8 mouse cellular contexts compared by ENCODE assay signal in genomic region chr11:101785143-101785851, GRCm38 (mm10). TPM values are rescaled to one million over a fixed set of nuclear protein-coding genes. Genes with fewer than 3 reads are reported as not detected.
A peak's percentile ranks its signal among the peaks of the same experiment; 100 is the strongest.
DNase-seq lines count a peak whose midpoint lies in the region; ATAC-seq and TF ChIP-seq lines count a peak whose summit lies in the region.

TSS of gene Etv4 (minus strand) at chr11:101785371.

- H3K4me2 ChIP-seq in CH12.LX (ENCODE audit: insufficient read depth, low read depth, poor library complexity, severe bottlenecking), result peak within 1 kb of the TSS; percentile 96
- H3K4me2 ChIP-seq in forebrain, embryonic 14.5 days (ENCODE audit: low read length), result peak within 1 kb of the TSS; percentile 90
- H3K4me2 ChIP-seq in neural tube, embryonic 15.5 days, result peak within 1 kb of the TSS; percentile 100

- TF ChIP-seq EP300 in CH12.LX (IDR thresholded peaks at IDR 0.05; ENCODE audit: low read length), result no peak

- no peaks in the 10 kb centered on the region for H3K79me2 ChIP-seq in CH12.LX (replicated peaks; ENCODE audit: control insufficient read depth, extremely low read depth, insufficient read depth, poor library complexity, severe bottlenecking)

- WGBS in forebrain, embryonic 14.5 days, result under 1% methylated on average over 35 of the region's 35 CpGs
- under 1% methylated on average over 35 of the region's 35 CpGs for WGBS in neural tube, embryonic 15.5 days

- ATAC-seq in forebrain, embryonic 14.5 days, result peak; percentile 97
- ATAC-seq in neural tube, embryonic 15.5 days (ENCODE audit: low FRiP score), result peak; percentile 93

- TF ChIP-seq POLR2A in CH12.LX (IDR thresholded peaks at IDR 0.05; ENCODE audit: low read depth, low read length), result peak; percentile 68

- TF ChIP-seq RAD21 in CH12.LX (IDR thresholded peaks at IDR 0.05; ENCODE audit: low read depth, low read length), result no peak

- dilution Hi-C loops in CH12.LX (cut with MboI; ENCODE audit: extremely low pct_ligation_motif_present, extremely low pct_unique_long_range_greater_than_20kb, low sequenced_read_pairs), result no loop called here

- no peak for TF ChIP-seq CTCF in CH12.LX (conservative IDR thresholded peaks at IDR 0.05 in 1 of 2, IDR thresholded peaks at IDR 0.05 in 1 of 2; ENCODE audit: low read depth in 2 of 2, low read length in 2 of 2)

- H3K4me3 ChIP-seq in CH12.LX (replicated peaks in 1 of 3; ENCODE audit: low read depth in 2 of 3, low read length in 2 of 3, poor library complexity in 1 of 3), result peak within 1 kb of the TSS; percentile 36 to 65 (median 53)
- peak within 1 kb of the TSS; percentile 45 for H3K4me3 ChIP-seq in forebrain, embryonic 14.5 days (ENCODE audit: low read depth, low read length)
- H3K4me3 ChIP-seq in neural tube, embryonic 15.5 days (replicated peaks), result peak within 1 kb of the TSS; percentile 55

- peak; percentile 98 for DNase-seq in CH12.LX (ENCODE audit: extremely low read depth)
- DNase-seq in c-Kit-positive CD71-positive TER-119-negative erythroid progenitor cells, embryonic 14.5 days (ENCODE audit: low read depth), result peak; percentile 66
- DNase-seq in forebrain, embryonic 14.5 days (ENCODE audit: low spot score), result peak; percentile 99
- peak; percentile 81 to 87 for DNase-seq in heart, postnatal 14 days
- DNase-seq in layer of hippocampus, adult 11-12 months (ENCODE audit: low spot score), result peak; percentile 87
- DNase-seq in lung, adult 18-20 months, result peak; percentile 85 to 89
- DNase-seq in thymus, adult 18-20 months, result peak; percentile 85 to 91

- in situ Hi-C loops in CH12.LX (cut with MboI; ENCODE audit: low pct_ligation_motif_present, low pct_unique_long_range_greater_than_20kb, low sequenced_read_pairs), result no loop called here

- no peak within 1 kb of the TSS for H3K27ac ChIP-seq in CH12.LX (ENCODE audit: insufficient read depth, low read depth)
- no peak within 1 kb of the TSS for H3K27ac ChIP-seq in forebrain, embryonic 14.5 days (ENCODE audit: low read depth, low read length)
- peak within 1 kb of the TSS; percentile 84 for H3K27ac ChIP-seq in neural tube, embryonic 15.5 days (replicated peaks)

- H3K27me3 ChIP-seq in CH12.LX (replicated peaks), result peaks cover 70% of the 10 kb centered on the region
- peaks cover 51% of the 10 kb centered on the region for H3K27me3 ChIP-seq in forebrain, embryonic 14.5 days (replicated peaks; ENCODE audit: control insufficient read depth, insufficient read depth, low read length)
- peaks cover 77% of the 10 kb centered on the region for H3K27me3 ChIP-seq in neural tube, embryonic 15.5 days (replicated peaks)

- intact Hi-C loops in heart, postnatal 14 days (cut with DNase I), result no loop called here

- no peaks in the 10 kb centered on the region for H3K9me3 ChIP-seq in CH12.LX (replicated peaks; ENCODE audit: low read length)
- no peaks in the 10 kb centered on the region for H3K9me3 ChIP-seq in forebrain, embryonic 14.5 days (replicated peaks; ENCODE audit: control insufficient read depth, low read length)
- H3K9me3 ChIP-seq in neural tube, embryonic 15.5 days (replicated peaks), result no peaks in the 10 kb centered on the region

- H3K4me1 ChIP-seq in CH12.LX (ENCODE audit: control insufficient read depth in 1 of 2, insufficient read depth in 2 of 2), result peaks cover 4 to 33% of the 10 kb centered on the region in 2 experiments; a peak in 2 of 4 replicates
- H3K4me1 ChIP-seq in forebrain, embryonic 14.5 days (ENCODE audit: control insufficient read depth, insufficient read depth, low read length), result peaks cover 7% of the 10 kb centered on the region
- peaks cover 33% of the 10 kb centered on the region for H3K4me1 ChIP-seq in neural tube, embryonic 15.5 days

- H3K36me3 ChIP-seq in CH12.LX (replicated peaks in 1 of 2; ENCODE audit: control insufficient read depth in 1 of 2, insufficient read depth in 1 of 2, low read length in 1 of 2), result no peaks in the 10 kb centered on the region
- no peaks in the 10 kb centered on the region for H3K36me3 ChIP-seq in forebrain, embryonic 14.5 days (ENCODE audit: control insufficient read depth, insufficient read depth, low read length)
- H3K36me3 ChIP-seq in neural tube, embryonic 15.5 days, result no peaks in the 10 kb centered on the region

- no peak within 1 kb of the TSS for H3K9ac ChIP-seq in CH12.LX (ENCODE audit: insufficient read depth, low read depth)
- H3K9ac ChIP-seq in forebrain, embryonic 14.5 days (ENCODE audit: low read length), result peak within 1 kb of the TSS; percentile 60
- peak within 1 kb of the TSS; percentile 54 for H3K9ac ChIP-seq in neural tube, embryonic 15.5 days (replicated peaks)

TF ChIP-seq in CH12.LX, 34 proteins besides CTCF, POLR2A, EP300 and RAD21:
- TF ChIP-seq USF1 (IDR thresholded peaks at IDR 0.05; ENCODE audit: low read depth, low read length), result no peak
- TF ChIP-seq CHD2 (IDR thresholded peaks at IDR 0.05; ENCODE audit: low read length), result 0 out of 2 replicates have a peak, but pooled peaks have one; percentile 30
- no peak for TF ChIP-seq USF2 (conservative IDR thresholded peaks at IDR 0.05; ENCODE audit: low read depth, low read length)
- TF ChIP-seq ZMIZ1 (IDR thresholded peaks at IDR 0.05; ENCODE audit: low read depth, low read length), result no peak
- TF ChIP-seq SMC3 (IDR thresholded peaks at IDR 0.05; ENCODE audit: low read depth, low read length), result no peak
- TF ChIP-seq GABPA (IDR thresholded peaks at IDR 0.05; ENCODE audit: insufficient replicate concordance, low read depth, low read length), result no peak
- no peak for TF ChIP-seq NRF1 (IDR thresholded peaks at IDR 0.05; ENCODE audit: low read depth, low read length)
- peak; percentile 68; the same call in 1 of the 2 replicates for TF ChIP-seq MYC (IDR thresholded peaks at IDR 0.05; ENCODE audit: low read depth, low read length)
- no peak for TF ChIP-seq MEF2A (IDR thresholded peaks at IDR 0.05; ENCODE audit: borderline replicate concordance, low read depth, low read length)
- TF ChIP-seq RCOR1 (conservative IDR thresholded peaks at IDR 0.05; ENCODE audit: low read depth, low read length), result no peak
- TF ChIP-seq ETS1 (conservative IDR thresholded peaks at IDR 0.05; ENCODE audit: low read depth, low read length), result no peak
- no peak for TF ChIP-seq TCF12 (IDR thresholded peaks at IDR 0.05; ENCODE audit: low read depth, low read length)
- TF ChIP-seq E2F4 (IDR thresholded peaks at IDR 0.05; ENCODE audit: insufficient replicate concordance, low read depth, low read length), result no peak
- TF ChIP-seq ZKSCAN1 (IDR thresholded peaks at IDR 0.05; ENCODE audit: borderline replicate concordance, low read depth, low read length), result no peak
- no peak for TF ChIP-seq POLR2AphosphoS2 (IDR thresholded peaks at IDR 0.05; ENCODE audit: low read depth, low read length)
- TF ChIP-seq MAX (IDR thresholded peaks at IDR 0.05; ENCODE audit: low read length), result peak; percentile 85
- no peak for TF ChIP-seq MAFK (IDR thresholded peaks at IDR 0.05; ENCODE audit: insufficient replicate concordance, low read length)
- peak; percentile 68 for TF ChIP-seq MXI1 (IDR thresholded peaks at IDR 0.05; ENCODE audit: low read depth, low read length)
- no peak for TF ChIP-seq HCFC1 (IDR thresholded peaks at IDR 0.05; ENCODE audit: low read depth, low read length)
- 0 out of 2 replicates have a peak, but pooled peaks have one; percentile 44 for TF ChIP-seq SIN3A (IDR thresholded peaks at IDR 0.05; ENCODE audit: low read length)
- peak; percentile 37 for TF ChIP-seq BHLHE40 (IDR thresholded peaks at IDR 0.05; ENCODE audit: low read depth, low read length)
- 0 out of 2 replicates have a peak, but pooled peaks have one; percentile 42 for TF ChIP-seq ELF1 (IDR thresholded peaks at IDR 0.05; ENCODE audit: low read depth, low read length)
- TF ChIP-seq MAZ (IDR thresholded peaks at IDR 0.05; ENCODE audit: low read depth, low read length), result peak; percentile 89
- no peak for TF ChIP-seq CHD1 (IDR thresholded peaks at IDR 0.05; ENCODE audit: low read depth, low read length)
- no peak for TF ChIP-seq PAX5 (IDR thresholded peaks at IDR 0.05; ENCODE audit: low read length)
- no peak for TF ChIP-seq JUND (conservative IDR thresholded peaks at IDR 0.05; ENCODE audit: low read depth, low read length)
- 0 out of 2 replicates have a peak, but pooled peaks have one; percentile 3 for TF ChIP-seq IRF4 (IDR thresholded peaks at IDR 0.05; ENCODE audit: low read depth, low read length)
- 0 out of 2 replicates have a peak, but pooled peaks have one; percentile 64 for TF ChIP-seq UBTF (IDR thresholded peaks at IDR 0.05; ENCODE audit: low read depth, low read length)
- TF ChIP-seq TBP (conservative IDR thresholded peaks at IDR 0.05; ENCODE audit: low read depth, low read length), result 0 out of 2 replicates have a peak, but pooled peaks have one; percentile 42
- TF ChIP-seq ZNF384 (IDR thresholded peaks at IDR 0.05; ENCODE audit: low read depth, low read length), result peak; percentile 42; the same call in 1 of the 2 replicates
- TF ChIP-seq KAT2A (IDR thresholded peaks at IDR 0.05; ENCODE audit: insufficient replicate concordance, low read length), result no peak
- 0 out of 2 replicates have a peak, but pooled peaks have one; percentile 12 for TF ChIP-seq NELFE (IDR thresholded peaks at IDR 0.05; ENCODE audit: low read depth, low read length)
- no peak for TF ChIP-seq JUN (IDR thresholded peaks at IDR 0.05; ENCODE audit: insufficient read depth, low read depth, low read length)
- TF ChIP-seq ZC3H11A (IDR thresholded peaks at IDR 0.05; ENCODE audit: low read depth, low read length), result peak; percentile 87

RNA-seq across cellular contexts. Expression of gene Etv4, which starts in this region (rescaled TPM):
- 3.1 and 4.2 TPM in 2 replicates for total RNA-seq in CH12.LX (2012; rRNA removed)
- total RNA-seq in CH12.LX (2014; rRNA removed), result 2.4 and 2.9 TPM in 2 replicates
- polyA plus RNA-seq in CH12.LX (2012; ENCODE audit: insufficient read length, low read depth), result 2.0 and 2.4 TPM in 2 replicates
- polyA plus RNA-seq in forebrain, embryonic 14.5 days (2014; fragmentation: Nextera tagmentation; extraction: Ambion mirVana), result 3.5 and 4.5 TPM in 2 replicates
- total RNA-seq in heart, postnatal 14 days (2021), result 1 to 10 TPM; 1.0 to 1.3 TPM
- 25.9 and 29.5 TPM in 2 replicates for polyA plus RNA-seq in neural tube, embryonic 15.5 days (2015; fragmentation: Nextera tagmentation; extraction: Ambion mirVana)
